Mouse (Mus musculus) c-Kit-positive CD71-negative TER-119-negative erythroid progenitor cells, embryonic 14.5 days (primary cell): ENCODE measurements at regions not wholly inside any gene's neighbourhood (a gene's known extent, or its start where the extent isn't known, plus 50 kb on each side); places are given as distances from the start of the nearest gene placed in this dataset.

Experiments used
- DNase-seq: peaks from one replicate; pipeline ENCODE4 v3.0.0-alpha.2; 2013; ENCODE audit warnings: low read depth

DNA sequence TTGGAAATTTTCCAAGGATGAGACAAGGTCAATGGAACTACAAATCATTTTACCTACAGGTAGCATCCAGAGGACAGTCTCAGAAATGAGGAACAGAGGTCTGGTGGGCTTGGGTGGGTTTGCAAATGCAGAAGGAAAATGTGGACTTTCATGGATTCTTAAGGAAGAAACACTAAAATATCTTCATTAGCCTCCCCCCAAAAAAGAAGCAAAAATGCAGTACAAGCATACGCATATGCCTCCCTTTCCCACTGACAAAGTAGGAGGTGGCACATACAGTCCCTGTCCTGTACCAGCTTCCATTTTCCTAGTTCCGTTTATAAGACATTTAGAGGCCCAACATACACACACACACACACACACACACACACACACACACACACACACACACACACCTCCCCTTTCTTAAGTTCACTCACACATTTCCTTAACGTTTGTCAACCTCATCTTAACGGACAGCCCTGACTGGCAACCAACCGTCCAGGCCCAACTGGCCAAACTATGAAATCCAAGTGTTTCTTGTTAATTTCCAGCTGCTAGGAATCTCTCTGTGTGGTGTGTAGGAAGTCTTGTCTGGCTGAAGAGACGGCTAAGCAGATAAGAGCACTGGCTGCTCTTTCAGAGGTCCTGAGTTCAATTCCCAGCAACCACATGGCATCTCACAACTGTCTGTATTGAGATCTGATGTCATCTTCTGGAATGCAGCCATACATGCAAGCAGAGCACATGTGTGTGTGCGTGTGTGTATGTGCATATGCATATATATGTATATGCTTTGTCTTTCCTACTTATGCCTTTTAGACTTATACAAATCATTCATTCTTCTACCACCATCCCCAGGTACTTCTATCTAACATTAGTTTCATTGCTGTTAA is 206.6 kb upstream of the Hnrnpa3 start:
- no peak for DNase-seq

DNA sequence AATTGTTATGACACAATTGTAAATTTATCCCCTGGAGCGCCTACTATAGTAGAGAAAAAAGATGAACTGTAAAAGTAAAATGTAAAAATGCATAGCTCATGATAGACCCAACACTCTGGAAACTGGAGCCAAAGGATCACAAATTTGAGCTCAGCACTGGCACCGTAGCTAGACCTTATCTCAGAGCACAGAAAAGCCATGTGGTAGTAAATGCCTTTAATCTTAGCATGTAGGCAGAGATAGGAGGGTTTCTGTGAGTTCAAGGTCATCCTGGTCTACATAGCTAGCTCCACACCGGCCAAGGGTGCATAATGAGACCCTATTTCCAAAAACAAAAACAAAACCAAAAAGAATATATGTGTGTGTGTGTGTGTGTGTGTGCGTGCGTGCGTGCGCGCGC is 203.6 kb upstream of the Hnrnpa3 start:
- no peak for DNase-seq

DNA sequence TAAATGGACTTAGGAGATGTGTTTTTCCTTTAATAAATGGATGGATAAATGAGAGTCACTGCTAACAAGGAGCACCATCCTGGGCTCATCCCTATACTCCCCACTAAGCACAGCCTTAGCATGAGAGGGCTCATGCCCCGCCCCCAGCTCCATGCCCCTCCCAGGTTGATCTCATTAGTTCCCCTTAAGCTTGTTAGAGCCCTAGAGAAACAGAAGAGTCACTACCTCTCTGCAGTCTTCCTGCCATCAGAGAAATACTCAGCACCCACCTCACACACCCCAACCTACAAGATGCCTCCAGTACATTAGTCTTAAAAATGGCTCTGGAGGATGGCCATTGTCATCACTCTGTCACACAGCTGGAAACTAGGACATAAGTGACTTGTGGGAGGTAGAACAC is 202.8 kb upstream of the Hnrnpa3 start:
- no peak for DNase-seq

DNA sequence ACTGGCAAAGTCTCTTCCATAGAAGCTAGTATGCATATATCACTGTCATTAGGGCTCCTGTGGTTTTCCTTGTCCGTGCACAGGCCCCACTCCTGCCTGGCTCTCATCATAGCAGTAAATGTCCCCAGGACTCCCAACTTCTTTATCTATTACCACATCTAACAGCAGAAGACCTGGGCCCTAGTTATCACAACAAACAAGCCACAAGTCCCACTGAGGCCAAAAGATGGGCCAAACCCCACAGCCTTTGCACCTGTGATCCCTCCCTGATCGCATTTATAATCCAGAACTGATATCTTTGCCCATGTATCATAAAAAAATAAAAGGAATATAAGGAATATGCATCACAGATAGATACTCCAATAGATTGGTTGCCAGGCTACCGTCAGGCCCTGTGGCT is 201.6 kb upstream of the Hnrnpa3 start:
- no peak for DNase-seq

DNA sequence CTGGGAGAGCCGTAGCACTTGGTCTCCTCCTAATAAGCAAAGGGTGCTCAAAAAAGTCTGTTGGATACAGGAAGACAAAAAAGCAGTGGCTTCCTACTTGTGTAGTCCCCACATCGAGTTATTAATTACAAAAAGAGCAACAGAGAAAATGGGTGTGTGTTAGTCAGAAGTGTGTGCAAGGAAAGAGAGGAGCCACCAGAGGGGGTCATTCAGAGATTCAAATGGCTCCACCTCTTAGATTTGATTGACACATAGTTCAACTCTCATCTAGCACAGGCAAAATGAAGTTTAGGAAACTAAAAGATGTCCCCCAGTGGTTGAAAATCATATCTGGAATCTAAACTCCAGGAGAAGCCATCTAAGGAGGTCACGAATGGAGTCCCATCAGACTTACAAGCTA is 200.2 kb upstream of the Hnrnpa3 start:
- DNase-seq: no peak

DNA sequence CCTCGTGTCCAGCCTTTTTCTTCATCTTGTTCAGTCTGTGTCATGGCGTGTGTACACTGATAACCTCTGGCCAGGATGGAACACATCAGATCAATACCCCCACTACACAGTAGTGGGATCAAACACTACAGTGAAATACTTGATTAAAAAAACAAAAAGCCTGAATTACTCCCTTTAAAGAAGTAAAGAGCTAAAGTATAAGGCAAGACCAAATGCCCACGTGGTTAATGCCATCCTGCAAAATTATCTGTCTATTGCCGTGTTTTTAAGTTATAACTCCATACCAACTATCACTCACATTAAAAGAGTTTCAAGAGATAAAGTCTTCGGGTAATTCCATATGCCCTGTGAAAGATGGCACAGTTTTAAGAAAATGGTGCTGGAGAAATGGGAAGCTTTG is 198.6 kb upstream of the Hnrnpa3 start:
- no peak for DNase-seq

DNA sequence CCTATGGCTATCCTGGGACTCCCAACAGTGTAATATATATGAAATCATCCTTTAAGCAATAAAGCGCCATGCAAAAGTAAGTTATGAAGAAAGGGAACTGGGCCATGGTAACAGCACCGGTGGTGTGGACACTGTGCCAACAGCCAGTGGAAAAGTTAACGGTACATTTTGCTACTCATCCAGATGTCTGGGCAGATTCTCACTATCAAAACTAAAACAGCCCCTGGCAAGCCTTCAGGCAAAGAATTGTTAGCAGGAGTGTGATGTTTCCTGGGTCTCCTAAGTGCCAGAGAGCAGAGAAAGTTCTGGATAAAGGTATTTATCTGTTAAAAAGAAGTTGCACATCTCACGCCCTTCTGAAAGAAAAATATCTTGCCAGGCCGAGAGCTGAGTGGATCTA is 198.0 kb upstream of the Hnrnpa3 start:
- DNase-seq: no peak

DNA sequence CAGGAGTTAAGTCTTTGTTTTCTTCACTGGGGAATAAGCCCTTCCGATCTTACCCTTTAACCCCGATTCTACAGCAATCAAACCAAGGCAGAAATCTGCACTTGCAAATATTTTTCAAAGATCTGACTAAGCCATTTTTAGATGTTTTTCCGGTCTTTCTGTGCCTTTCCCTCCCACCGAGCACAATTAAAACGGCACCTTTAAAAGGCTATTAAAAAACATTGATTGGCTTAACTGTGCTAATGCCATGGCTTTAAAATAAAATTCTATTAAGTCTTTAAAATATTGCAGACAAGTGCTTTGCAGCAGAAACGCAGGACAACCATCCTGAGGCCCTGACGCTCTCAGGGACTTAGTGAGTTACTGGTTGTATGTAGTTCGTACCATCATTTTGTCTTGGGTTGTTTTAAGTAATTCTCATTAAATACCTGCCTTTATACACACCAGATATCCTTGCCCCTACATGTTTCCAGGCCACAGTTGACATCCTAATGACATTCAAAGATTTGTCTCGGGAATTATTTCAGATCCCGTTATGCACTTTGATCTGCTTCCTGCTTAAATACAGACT is 197.6 kb upstream of the Hnrnpa3 start:
- DNase-seq: no peak

DNA sequence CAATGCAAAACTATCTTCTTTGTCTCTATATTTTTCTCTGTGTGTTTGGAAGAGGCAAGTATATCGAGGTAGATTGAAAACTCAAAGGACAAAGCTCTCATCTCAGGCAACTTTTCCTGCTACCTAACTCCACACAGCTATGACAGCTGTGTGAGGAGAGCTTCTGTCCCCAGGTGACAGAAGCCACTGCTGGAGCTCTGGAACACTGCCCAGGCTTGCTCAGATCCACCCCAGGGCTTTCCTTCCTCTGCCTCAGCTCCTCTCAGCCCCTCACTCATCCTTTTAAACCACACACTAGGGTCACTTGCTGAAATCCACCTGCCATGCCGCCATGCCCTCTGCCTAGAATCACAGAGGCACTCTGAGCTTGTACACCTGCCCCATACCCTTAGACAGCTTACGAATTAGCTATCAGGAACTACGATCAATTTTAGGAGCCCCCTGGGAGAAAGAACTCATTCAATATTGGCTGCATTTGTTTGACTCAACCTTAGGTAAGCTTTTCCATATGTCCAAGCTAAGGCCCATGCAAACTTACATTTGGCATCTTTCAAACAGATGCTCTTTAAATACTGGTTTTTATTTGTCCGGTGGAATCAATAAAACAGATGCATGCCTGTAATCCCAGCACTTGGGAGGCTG is 196.9 kb upstream of the Hnrnpa3 start:
- DNase-seq: no peak

DNA sequence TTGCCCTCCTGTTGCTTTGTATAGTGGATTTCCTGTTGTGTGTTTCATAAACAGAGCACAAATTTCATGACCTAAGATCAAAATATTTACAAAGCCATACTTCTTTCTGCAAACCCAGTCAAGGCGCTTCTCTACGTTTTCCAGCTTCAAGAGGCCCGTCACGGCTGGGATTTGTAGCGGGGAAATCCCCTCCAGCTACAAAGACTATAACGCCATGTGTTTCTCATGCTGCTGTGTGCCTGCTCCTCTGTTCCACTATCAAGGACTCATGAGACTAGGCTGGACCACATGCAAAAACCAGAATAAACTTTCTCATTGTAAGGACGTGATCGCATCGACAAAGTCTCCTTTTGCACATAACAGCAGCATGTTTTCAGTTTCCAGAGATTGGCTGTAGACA is 196.0 kb upstream of the Hnrnpa3 start:
- no peak for DNase-seq

DNA sequence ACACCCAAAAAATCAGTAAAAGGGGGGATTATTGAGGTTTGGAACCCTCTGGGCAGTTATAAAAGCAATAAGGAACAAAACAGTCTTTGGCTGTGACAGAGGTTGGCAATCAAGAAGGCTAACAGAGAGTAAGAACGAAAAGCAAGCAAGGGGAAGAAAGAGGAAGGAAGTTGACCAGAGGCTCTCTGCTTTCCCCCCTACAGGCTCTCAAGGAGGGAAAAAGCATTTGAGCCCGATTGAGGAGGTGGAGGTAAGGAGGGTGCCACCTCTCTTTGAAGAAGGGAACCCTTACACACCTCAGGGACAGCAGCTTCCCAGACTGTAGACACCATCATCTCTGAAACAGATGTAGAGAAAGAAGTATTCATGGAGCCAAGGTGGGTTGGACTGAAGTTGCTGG is 194.6 kb upstream of the Hnrnpa3 start:
- DNase-seq: no peak

DNA sequence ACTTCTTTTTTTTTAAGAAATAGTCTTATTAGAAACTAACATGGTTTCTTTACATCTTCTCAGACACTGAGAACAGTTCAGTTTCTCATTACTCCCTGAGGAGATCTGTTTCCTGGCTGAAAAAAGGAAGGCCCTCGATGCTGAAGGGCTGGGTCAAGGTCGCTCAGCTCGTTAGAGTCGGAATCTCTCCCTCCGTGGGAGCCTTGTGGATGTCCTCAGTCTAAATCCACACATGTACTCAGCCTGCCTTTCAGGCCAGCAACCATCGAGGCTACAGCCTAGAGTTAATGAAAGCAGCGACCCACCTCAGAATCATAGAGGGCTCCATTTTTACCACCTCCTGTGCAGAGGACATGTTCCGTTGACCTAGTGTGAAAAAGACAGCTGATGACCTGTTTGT is 190.2 kb upstream of the Hnrnpa3 start:
- no peak for DNase-seq

DNA sequence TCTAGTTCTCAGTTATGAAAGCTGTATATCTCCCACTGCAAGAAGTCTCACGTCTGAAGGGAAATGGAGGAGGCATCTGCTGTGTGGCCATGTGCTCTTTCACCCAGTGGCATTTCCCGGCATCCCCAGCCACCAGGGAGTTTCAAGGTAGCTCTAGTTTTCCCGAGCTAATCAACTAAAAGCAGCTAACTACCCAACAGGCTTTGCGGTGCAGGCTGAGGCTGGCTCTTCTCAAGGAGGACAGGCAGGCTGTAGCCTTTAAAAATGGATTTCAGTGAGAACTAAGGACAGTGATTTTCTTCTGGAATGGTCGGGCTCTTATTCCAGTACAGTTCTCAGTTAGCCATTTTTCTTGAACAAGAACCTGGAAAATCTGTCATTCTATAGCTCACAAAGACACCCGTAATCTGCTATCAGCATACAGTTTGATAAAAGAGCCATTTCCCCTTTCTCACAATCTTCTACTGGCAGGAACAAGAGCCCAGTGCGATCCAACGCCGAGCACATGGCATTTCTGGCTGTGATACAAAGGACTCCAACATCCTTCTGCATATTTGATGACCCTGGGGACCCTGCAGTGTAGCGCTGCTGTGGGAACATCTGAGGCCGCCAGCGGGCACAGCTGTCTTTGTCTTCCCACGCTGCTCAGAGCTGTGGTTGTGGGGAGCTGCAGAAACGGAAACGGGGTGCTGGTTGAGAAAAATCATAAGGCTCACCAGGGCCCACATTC is 188.9 kb upstream of the Hnrnpa3 start:
- peak; percentile 38 for DNase-seq

DNA sequence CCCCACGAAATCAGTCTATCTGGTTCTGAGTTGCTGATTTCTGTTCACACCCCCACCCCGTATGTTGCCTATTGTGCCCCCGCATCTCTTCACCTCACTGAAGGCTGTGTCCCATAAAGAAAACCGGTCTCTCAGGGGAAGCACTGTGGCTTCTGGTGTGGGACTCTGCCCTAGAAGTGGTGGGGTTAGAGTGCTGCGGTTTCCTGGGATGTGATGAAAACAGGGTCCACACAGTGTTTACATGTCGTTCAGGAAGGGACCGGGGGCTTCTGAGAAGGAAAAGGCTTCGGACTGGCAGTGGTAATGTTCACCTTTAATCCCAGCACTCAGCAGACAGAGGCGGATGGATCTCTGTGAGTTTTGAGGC is 188.4 kb upstream of the Hnrnpa3 start:
- DNase-seq: no peak

DNA sequence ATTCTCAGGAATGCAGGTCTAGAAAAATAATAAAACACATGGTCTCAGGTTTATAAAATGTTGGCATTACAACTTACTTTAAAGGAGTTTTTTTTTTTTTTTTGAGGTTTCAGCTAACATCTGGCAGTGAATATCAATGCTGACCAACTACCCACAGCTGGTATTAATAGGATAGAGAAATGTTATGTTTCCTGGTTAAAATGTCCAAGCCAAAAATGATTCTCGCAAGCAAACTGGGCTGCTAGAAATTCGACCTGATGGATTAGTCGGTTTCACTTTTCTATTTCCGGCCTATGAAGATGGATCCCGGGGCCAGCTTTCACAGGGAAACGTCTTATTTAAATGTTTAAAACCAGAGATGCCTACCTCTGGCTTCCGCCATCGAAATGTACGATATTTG is 186.6 kb upstream of the Hnrnpa3 start:
- DNase-seq: no peak

DNA sequence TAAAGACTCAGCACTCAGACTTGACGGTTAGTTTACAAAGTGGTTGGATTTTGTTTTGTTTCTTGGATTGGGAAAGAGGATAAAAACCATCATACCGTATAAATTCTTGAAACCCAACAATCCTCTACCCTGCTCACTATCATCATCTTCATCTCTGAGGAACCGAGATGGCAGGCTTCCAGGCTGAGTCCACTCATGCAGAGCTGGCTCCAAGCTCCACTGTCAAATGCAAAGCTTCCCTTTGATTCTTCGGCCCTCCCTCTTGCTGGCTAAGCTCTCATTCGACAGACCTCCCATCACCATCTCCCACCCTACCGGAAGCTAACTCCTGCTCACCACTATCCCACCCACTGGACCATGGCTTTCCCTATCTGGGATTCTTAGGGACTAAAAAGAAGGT is 184.6 kb upstream of the Hnrnpa3 start:
- no peak for DNase-seq

DNA sequence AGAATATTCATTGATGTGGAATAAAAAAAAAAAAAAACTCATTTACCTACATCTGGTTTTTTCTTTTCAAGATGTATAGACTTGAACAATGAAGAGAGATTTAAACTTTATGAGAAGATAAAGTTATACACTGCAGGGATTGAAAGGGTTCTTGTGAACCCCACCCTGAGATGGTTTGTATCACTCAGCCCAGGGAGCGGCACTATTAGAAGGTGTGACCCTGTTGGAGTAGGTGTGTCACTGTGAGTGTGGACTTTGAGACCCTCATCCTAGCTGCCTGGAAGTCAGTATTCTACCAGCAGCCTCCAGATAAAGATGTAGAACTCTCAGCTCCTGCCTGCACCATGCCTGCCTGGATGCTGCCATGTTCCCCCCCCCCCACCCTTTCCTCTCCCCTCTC is 182.7 kb upstream of the Hnrnpa3 start:
- no peak for DNase-seq

DNA sequence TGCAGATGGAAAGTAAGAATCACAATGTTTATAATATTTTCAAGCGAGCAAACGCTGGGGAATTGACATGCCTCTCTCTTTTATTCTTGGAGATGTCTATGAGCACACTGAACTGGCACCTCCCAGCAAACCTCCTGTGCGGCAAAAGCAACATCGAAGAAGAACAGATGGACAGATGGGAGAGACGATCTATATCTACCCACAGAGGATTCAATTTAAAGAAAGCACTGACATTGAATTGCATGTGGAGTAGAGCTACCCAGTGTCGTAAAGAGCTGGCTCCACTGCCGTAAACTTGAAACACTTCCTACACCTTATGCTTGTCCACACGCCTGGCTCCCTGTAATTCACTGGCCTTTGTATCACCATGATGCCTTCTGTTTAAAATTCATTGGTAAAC is 182.0 kb upstream of the Hnrnpa3 start:
- no peak for DNase-seq

DNA sequence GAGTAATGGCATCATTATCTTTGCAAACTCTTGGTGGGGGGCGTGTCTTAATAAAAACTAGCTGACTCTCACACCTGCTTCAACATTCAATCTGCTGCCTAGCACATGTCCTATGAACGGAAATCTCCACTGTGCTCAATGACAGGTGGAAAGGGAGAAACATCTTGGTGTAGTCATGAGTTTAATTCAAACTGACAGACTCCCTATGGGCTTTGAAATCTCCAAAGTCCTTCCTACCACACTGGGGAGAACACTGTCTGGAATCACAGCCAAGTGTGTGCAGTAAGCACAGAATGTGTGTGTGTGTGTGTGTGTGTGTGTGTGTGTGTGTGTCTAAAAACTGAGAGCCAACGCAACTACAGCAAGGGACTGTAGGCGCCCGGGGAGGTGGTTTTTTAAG is 179.5 kb upstream of the Hnrnpa3 start:
- no peak for DNase-seq

DNA sequence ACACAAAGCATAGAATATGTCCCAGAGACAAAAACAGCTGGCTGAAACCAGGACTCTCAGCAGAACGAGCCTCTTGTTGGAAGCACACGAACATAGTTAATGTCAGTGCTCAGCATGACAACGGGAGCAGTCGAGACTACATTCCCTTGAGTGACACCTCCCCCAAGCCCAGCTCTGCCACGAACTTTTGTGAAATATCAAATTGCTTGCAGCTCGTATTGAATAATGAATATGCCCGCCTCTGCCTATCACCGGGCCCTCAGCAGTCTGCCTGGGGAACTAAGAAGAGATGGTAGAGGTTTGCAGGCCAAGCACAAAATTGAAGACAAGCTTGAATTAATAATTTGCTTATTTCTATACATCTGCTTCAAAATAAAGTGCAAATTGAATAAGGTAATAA is 177.2 kb upstream of the Hnrnpa3 start:
- DNase-seq: no peak

DNA sequence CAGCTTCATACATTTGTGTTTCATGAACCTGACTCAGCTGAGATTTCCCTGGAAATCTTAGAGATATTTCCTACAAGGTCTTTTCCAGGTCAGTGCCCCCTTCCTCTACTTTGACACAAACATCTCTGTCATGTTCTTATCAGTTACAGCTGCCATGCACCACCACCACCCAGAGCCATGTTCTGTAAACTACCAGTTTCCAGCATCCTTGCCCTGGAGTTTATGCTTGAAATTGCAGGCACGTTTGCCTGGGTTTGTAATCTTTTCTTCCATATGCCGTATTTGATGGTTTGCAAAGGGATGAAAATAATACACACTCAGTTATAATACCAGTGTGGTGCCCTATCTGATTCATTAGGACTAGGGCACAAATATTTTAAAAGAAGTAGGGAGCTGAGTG is 176.6 kb upstream of the Hnrnpa3 start:
- no peak for DNase-seq

DNA sequence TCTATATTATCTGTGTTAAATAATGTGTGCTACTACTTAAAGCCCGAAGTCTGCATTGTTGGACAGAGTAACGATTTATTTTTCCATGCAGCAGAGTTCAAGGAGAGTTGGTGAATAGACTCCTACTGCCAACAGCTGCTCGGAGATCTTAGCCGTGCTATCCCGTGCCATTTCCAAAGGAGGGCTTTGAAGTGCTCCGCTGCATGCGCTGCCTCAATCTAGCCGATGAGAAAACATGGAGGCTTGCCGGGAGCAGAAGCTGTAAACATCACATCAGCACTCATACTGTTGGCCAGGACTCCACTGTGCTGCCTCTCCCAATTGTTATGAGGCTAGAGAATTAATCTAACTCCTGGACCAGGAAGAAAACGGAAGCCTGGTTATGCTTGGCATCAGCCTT is 174.1 kb upstream of the Hnrnpa3 start:
- DNase-seq: no peak

DNA sequence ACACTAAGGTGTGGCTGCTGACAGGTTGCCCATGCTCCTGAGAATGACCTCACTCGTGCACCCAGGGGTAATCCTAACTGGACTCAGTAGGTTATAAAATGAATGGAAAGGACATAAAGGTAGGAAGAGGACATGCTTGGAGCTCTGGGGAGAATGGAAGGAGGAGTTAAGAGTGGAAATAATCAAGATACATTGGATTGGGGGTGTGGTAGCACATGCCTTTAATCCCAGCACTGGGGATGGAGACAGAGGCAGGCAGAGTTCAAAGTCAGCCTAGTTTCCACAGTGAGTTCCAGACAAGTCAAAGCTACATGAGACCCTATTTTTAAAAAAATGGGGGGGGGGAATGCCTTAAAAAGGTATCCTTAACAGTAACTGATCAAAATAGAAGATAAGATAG is 167.9 kb upstream of the Hnrnpa3 start:
- no peak for DNase-seq
